Mouse (Mus musculus) embryonic fibroblast, embryonic 13.5 days (primary cell): ENCODE results near the gene 4921524J17Rik.

Experiments
- CTCF ChIP-seq: IDR thresholded peaks from 2 replicates; pipeline ENCODE4 v1.5.1; 2011; ENCODE audit warnings: mild to moderate bottlenecking, control low read depth, low read length, moderate library complexity, borderline replicate concordance; ENCODE audit not compliant: insufficient read depth
- POLR2A ChIP-seq: IDR thresholded peaks from 2 replicates; pipeline ENCODE4 v1.6.1; 2011; ENCODE audit warnings: low read depth, mild to moderate bottlenecking, control low read depth, low read length, moderate library complexity

GRCm38 (mm10) chr8:85380824-85381209 is 51.8 kb downstream of the 4921524J17Rik start:
- no peak for TF ChIP-seq POLR2A
- no peak for TF ChIP-seq CTCF
